Mouse (Mus musculus): Measurements from ENCODE around the gene Dnaic1. TPM values are rescaled to one million over a fixed set of nuclear protein-coding genes. Genes with fewer than 3 reads are reported as not detected.

The Dnaic1 gene
- polyA plus RNA-seq, 1 experiment from 2014 or later: 1.1 TPM

GRCm38 (mm10) chr4:41654217-41654616, 84.6 kb downstream of the Dnaic1 start:
- Histone ChIP-seq H3K79me2 (ENCODE audit: inconsistent target) (no peaks in the 10 kb centered on the region), H3K27ac (no peak overlapping the region), H3K4me3 (ENCODE audit: inconsistent target) (no peak overlapping the region), H3K36me3 (ENCODE audit: inconsistent target) (no peaks in the 10 kb centered on the region)
- 51% methylated on average over 7 of the region's 7 CpGs for whole genome bisulfite sequencing (ENCODE audit: missing documents)

DNA sequence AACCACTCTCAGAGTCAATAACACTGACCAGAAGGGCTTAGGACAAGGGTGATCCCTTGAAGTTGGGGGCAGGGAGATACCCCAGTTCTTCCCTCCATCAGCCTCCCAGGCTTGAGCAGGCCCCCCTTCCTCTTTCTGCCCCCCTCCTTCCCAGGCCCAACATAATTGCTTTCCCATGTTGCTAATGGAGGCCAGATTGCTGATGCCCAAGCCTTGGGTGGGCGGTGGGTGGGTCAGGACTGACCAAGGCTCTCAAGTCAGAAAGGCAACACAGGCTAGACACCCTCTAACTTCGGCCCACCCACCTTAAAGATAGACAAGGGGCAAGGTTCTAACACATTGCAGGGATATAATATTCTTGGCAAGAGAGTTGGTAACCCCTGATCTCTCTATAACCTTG, 86.0 kb downstream of the Dnaic1 start:
- no peaks in the 10 kb centered on the region for H3K79me2 ChIP-seq (ENCODE audit: inconsistent target)
- no peak overlapping the region for H3K27ac ChIP-seq
- 80% methylated on average over 2 of the region's 2 CpGs for WGBS (ENCODE audit: missing documents)
- H3K4me3 ChIP-seq (ENCODE audit: inconsistent target): no peak overlapping the region
- H3K36me3 ChIP-seq (ENCODE audit: inconsistent target): no peaks in the 10 kb centered on the region

DNA sequence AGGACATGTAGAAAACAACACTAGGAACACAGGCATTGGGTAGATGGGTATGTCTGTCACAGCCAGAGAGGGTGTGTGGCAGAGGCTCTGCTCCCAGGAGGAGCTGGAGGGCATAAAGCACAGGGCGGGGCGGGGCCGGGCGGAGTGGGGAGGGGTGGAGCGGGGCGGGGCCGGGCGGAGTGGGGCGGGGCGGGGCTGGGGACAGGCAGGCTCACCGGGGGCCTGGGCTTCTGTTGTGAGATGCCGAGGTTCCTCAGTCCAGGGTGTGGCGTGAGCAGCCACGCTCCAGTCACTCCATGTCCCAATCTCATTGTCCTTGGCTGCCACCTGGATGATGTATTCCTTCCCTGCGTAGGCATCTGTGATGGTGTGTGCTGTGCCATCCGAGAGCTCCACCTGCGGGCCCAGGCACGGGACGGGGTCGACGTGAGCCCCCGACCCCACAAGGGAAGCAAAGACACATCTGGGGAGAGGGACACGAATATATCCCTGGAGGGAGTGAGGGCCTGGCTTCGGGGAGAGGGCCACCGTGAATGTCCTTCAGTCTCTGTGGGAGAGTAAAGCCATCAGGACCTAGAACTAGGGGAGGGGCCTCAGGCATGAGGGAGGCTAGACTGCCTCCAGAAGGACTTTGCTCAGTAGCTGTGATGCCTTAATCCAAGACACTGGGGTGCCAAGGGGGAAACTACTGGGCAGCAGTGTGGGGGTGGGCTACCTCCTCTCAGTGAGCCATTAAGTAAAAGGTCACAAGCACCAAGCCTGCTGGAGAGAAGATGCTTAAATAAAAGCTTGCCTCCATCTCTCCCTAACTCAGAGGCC, 89.2 kb downstream of the Dnaic1 start:
- WGBS (ENCODE audit: missing documents): 38% methylated on average over 25 of the region's 25 CpGs
- Histone ChIP-seq H3K4me3 (ENCODE audit: inconsistent target) (no peak overlapping the region), H3K27ac (no peak overlapping the region), H3K79me2 (ENCODE audit: inconsistent target) (no peaks in the 10 kb centered on the region), H3K36me3 (ENCODE audit: inconsistent target) (no peaks in the 10 kb centered on the region)

- Histone ChIP-seq H3K79me2 (ENCODE audit: inconsistent target) (no peaks in the 10 kb centered on the region), H3K27ac (no peak overlapping the region), H3K4me3 (ENCODE audit: inconsistent target) (no peak overlapping the region), H3K36me3 (ENCODE audit: inconsistent target) (no peaks in the 10 kb centered on the region)
- 84% methylated on average over 12 of the region's 13 CpGs for WGBS (ENCODE audit: missing documents)
Measured at GRCm38 (mm10) chr4:41659556-41659955, 90.0 kb downstream of the Dnaic1 start.

- Histone ChIP-seq H3K36me3 (ENCODE audit: inconsistent target) (no peaks in the 10 kb centered on the region), H3K27ac (no peak overlapping the region), H3K4me3 (ENCODE audit: inconsistent target) (no peak overlapping the region), H3K79me2 (ENCODE audit: inconsistent target) (no peaks in the 10 kb centered on the region)
- WGBS (ENCODE audit: missing documents): 80% methylated on average over 11 of the region's 11 CpGs
Measured at GRCm38 (mm10) chr4:41660851-41661430, 91.4 kb downstream of the Dnaic1 start.

GRCm38 (mm10) chr4:41662723-41663122, 93.1 kb downstream of the Dnaic1 start:
- no peak overlapping the region for H3K4me3 ChIP-seq (ENCODE audit: inconsistent target)
- H3K27ac ChIP-seq: no peak overlapping the region
- 85% methylated on average over 11 of the region's 11 CpGs for WGBS (ENCODE audit: missing documents)

GRCm38 (mm10) chr4:41663614-41664013, 94.0 kb downstream of the Dnaic1 start:
- WGBS (ENCODE audit: missing documents): 53% methylated on average over 9 of the region's 9 CpGs
- no peak overlapping the region for H3K4me3 ChIP-seq (ENCODE audit: inconsistent target)
- H3K79me2 ChIP-seq (ENCODE audit: inconsistent target): no peaks in the 10 kb centered on the region

More at GRCm38 (mm10) chr4:41662723-41663122, 93.1 kb downstream of the Dnaic1 start:
- no peaks in the 10 kb centered on the region for H3K79me2 ChIP-seq (ENCODE audit: inconsistent target)
- H3K36me3 ChIP-seq (ENCODE audit: inconsistent target): no peaks in the 10 kb centered on the region

GRCm38 (mm10) chr4:41664533-41664932, 95.0 kb downstream of the Dnaic1 start:
- 40% methylated on average over 7 of the region's 7 CpGs for WGBS (ENCODE audit: missing documents)
- Histone ChIP-seq H3K79me2 (ENCODE audit: inconsistent target) (no peaks in the 10 kb centered on the region), H3K27ac (no peak overlapping the region), H3K4me3 (ENCODE audit: inconsistent target) (no peak overlapping the region), H3K36me3 (ENCODE audit: inconsistent target) (no peaks in the 10 kb centered on the region)

More at GRCm38 (mm10) chr4:41663614-41664013, 94.0 kb downstream of the Dnaic1 start:
- H3K36me3 ChIP-seq (ENCODE audit: inconsistent target): no peaks in the 10 kb centered on the region
- no peak overlapping the region for H3K27ac ChIP-seq

- H3K36me3 ChIP-seq (ENCODE audit: inconsistent target): no peaks in the 10 kb centered on the region
- H3K4me3 ChIP-seq (ENCODE audit: inconsistent target): no peak overlapping the region
- H3K27ac ChIP-seq: no peak overlapping the region
- no peaks in the 10 kb centered on the region for H3K79me2 ChIP-seq (ENCODE audit: inconsistent target)
- 11% methylated on average over 7 of the region's 8 CpGs for WGBS (ENCODE audit: missing documents)
Measured at GRCm38 (mm10) chr4:41665009-41665675, 95.6 kb downstream of the Dnaic1 start.

DNA sequence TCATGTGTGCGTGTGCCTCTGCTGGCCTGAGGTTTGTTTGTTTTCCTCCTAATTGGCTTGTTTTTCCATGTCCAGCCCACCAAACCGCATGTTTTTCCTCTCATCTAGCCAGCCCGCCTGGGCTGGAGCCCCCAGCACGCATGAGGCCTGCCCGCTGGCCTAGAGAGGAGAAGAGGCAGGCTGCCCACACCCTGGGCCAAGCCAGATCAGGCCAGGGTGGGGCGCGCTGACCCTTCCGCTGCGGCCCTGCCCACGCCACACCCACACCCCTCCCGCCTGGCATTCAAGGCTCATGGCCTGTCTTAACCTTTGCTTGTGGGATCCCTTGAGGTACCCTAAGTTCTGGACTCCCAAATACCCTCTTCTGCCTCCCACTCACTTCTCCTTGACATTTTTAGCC, 97.1 kb downstream of the Dnaic1 start:
- Histone ChIP-seq H3K36me3 (ENCODE audit: inconsistent target) (no peaks in the 10 kb centered on the region), H3K79me2 (ENCODE audit: inconsistent target) (no peaks in the 10 kb centered on the region), H3K4me3 (ENCODE audit: inconsistent target) (no peak overlapping the region), H3K27ac (no peak overlapping the region)
- WGBS (ENCODE audit: missing documents): 91% methylated on average over 11 of the region's 11 CpGs

- WGBS (ENCODE audit: missing documents): 92% methylated on average over 17 of the region's 18 CpGs
Measured at GRCm38 (mm10) chr4:41670836-41671235, 101.3 kb downstream of the Dnaic1 start.

GRCm38 (mm10) chr4:41671500-41671899, 101.9 kb downstream of the Dnaic1 start:
- Histone ChIP-seq H3K27ac (no peak overlapping the region), H3K36me3 (ENCODE audit: inconsistent target) (no peaks in the 10 kb centered on the region), H3K79me2 (ENCODE audit: inconsistent target) (no peaks in the 10 kb centered on the region), H3K4me3 (ENCODE audit: inconsistent target) (no peak overlapping the region)
- 21% methylated on average over 5 of the region's 5 CpGs for WGBS (ENCODE audit: missing documents)

More at GRCm38 (mm10) chr4:41670836-41671235, 101.3 kb downstream of the Dnaic1 start:
- H3K27ac ChIP-seq: no peak overlapping the region
- no peaks in the 10 kb centered on the region for H3K79me2 ChIP-seq (ENCODE audit: inconsistent target)
- no peaks in the 10 kb centered on the region for H3K36me3 ChIP-seq (ENCODE audit: inconsistent target)
- no peak overlapping the region for H3K4me3 ChIP-seq (ENCODE audit: inconsistent target)

DNA sequence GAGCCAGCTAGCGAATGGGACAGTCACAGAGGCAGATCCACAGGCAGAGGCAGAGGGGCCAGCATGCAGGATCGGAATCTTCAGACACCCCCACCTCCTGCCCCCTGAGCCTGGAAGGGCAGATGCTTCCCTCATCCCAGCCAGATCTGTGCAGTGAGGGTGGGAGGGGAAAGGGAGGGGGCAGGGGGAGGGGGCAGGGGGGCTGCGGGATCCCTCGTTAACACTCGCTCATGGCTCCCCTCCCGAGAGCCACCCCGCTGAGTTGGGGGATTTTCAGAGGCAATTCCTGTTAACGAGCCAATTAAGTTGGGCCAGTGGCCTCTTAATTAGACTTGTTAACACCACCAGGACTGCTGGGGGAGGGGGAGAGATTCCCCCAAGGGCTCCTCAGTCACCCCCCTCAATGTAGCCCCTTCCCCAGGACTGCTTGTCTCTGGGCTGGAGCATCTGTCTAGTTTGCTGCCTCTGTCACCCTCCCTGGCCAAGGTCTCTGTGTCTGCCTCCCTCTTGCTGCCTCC, 102.4 kb downstream of the Dnaic1 start:
- WGBS (ENCODE audit: missing documents): 68% methylated on average over 3 of the region's 8 CpGs
- H3K4me3 ChIP-seq (ENCODE audit: inconsistent target): no peak overlapping the region
- H3K36me3 ChIP-seq (ENCODE audit: inconsistent target): no peaks in the 10 kb centered on the region
- no peak overlapping the region for H3K27ac ChIP-seq
- H3K79me2 ChIP-seq (ENCODE audit: inconsistent target): no peaks in the 10 kb centered on the region

DNA sequence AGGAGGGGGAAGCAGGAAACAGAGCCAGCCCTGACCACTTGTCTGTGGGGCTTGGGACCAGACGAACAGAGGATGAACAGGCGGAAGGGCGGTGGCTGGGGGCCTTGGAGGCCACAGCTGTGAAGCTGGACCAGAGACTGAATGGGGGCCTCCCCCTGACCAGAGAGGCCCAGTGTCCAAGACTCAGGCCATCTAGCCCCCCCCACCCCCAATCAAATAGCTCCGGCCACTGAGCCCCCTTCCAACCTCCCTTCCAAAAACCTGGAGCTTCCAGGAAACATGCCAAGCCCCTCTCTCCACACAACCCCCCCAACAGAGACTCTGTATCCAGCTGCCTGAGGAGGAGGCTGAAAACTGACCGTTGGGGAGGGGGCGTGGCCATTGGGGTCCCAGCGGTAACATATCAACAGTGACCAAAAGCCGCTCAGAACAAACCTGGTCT, 103.0 kb downstream of the Dnaic1 start:
- WGBS (ENCODE audit: missing documents): 75% methylated on average over 8 of the region's 8 CpGs
- Histone ChIP-seq H3K27ac (no peak overlapping the region), H3K36me3 (ENCODE audit: inconsistent target) (no peaks in the 10 kb centered on the region), H3K79me2 (ENCODE audit: inconsistent target) (no peaks in the 10 kb centered on the region), H3K4me3 (ENCODE audit: inconsistent target) (no peak overlapping the region)

- WGBS (ENCODE audit: missing documents): 86% methylated on average over 18 of the region's 19 CpGs
- Histone ChIP-seq H3K27ac (no peak overlapping the region), H3K4me3 (ENCODE audit: inconsistent target) (no peak overlapping the region), H3K79me2 (ENCODE audit: inconsistent target) (no peaks in the 10 kb centered on the region), H3K36me3 (ENCODE audit: inconsistent target) (no peaks in the 10 kb centered on the region)
Measured at GRCm38 (mm10) chr4:41673186-41673585, 103.6 kb downstream of the Dnaic1 start.

Data from macrophage (primary cell).